ENCODE assay signal across 11 mouse cellular contexts in genomic region chr11:3560202-3560601, GRCm38 (mm10). TPM values are rescaled to one million over a fixed set of nuclear protein-coding genes. Genes with fewer than 3 reads are reported as not detected.
DNase-seq lines count a peak whose midpoint lies in the region; ATAC-seq and TF ChIP-seq lines count a peak whose summit lies in the region.
"Had no signal": no experiment of that assay in that cellular context is flagged by ENCODE, and none has a peak within 500 bp of the region (broad histone marks: within the 10 kb centered on the region; RNA-seq: fewer than 3 reads in every experiment).

No protein-coding gene starts in this region.

- no peak for TF ChIP-seq CTCF in kidney, adult 2 months (conservative IDR thresholded peaks at IDR 0.05; ENCODE audit: insufficient read depth, insufficient read length, low read depth, low read length)
- no peak for TF ChIP-seq CTCF in C2C12 (IDR thresholded peaks at IDR 0.05; ENCODE audit: control insufficient read depth, insufficient read depth, insufficient read length)
- no peak for TF ChIP-seq CTCF in lung, postnatal 0 days (IDR thresholded peaks at IDR 0.05)

- TF ChIP-seq POLR2A in kidney, adult 2 months (IDR thresholded peaks at IDR 0.05; ENCODE audit: low read depth, low read length) = no peak

- 49% methylated on average over 5 of the region's 5 CpGs for whole genome bisulfite sequencing in kidney, adult 2 months
- WGBS in lung, postnatal 0 days = 23% methylated on average over 5 of the region's 5 CpGs
- WGBS in hindbrain, embryonic 10.5 days = 87% methylated on average over 5 of the region's 5 CpGs

- no peaks in the 10 kb centered on the region for H3K27me3 ChIP-seq in kidney, adult 2 months (replicated peaks; ENCODE audit: control insufficient read depth, insufficient read depth, low read length)
- H3K27me3 ChIP-seq in C2C12 (ENCODE audit: control insufficient read depth, insufficient read depth, insufficient read length) = no peaks in the 10 kb centered on the region
- H3K27me3 ChIP-seq in lung, postnatal 0 days (replicated peaks; ENCODE audit: insufficient read depth, low read length) = no peaks in the 10 kb centered on the region
- H3K27me3 ChIP-seq in hindbrain, embryonic 10.5 days (ENCODE audit: insufficient read depth, poor library complexity, severe bottlenecking) = no peaks in the 10 kb centered on the region
- H3K27me3 ChIP-seq: limb, embryonic 15.5 days had no signal

- peak; percentile 54; the same call in 1 of the 2 replicates for TF ChIP-seq EP300 in lung, postnatal 0 days (IDR thresholded peaks at IDR 0.05)

- H3K9ac ChIP-seq in lung, postnatal 0 days (replicated peaks; ENCODE audit: low read depth) = no peak overlapping the region
- H3K9ac ChIP-seq: limb, embryonic 15.5 days had no signal

- peak overlapping the region; percentile 76; the same call in 1 of the 2 replicates for H3K27ac ChIP-seq in kidney, adult 2 months (ENCODE audit: insufficient read depth, low read depth, low read length)
- H3K27ac ChIP-seq in lung, postnatal 0 days (ENCODE audit: low read length) = peak overlapping the region; percentile 20; the same call in 1 of the 2 replicates
- H3K27ac ChIP-seq in hindbrain, embryonic 10.5 days = no peak overlapping the region
- H3K27ac ChIP-seq: hindbrain, postnatal 0 days; limb, embryonic 15.5 days had no signal

- peak; percentile 76 for DNase-seq in kidney, adult 2 months
- no peak for DNase-seq in kidney, postnatal 4 days
- peak; percentile 70 for DNase-seq in NIH3T3 (ENCODE audit: low read depth)
- peak; percentile 89 for DNase-seq in lung, postnatal 0 days (ENCODE audit: low spot score)
- no peak for DNase-seq in hindbrain, embryonic 10.5 days (ENCODE audit: low spot score)
- DNase-seq in spleen, adult 18-20 months = no peak
- DNase-seq: midbrain, embryonic 14.5 days; right cerebral cortex, postnatal 14 days had no signal

- ATAC-seq in lung, postnatal 0 days = peak; percentile 92
- ATAC-seq: hindbrain, postnatal 0 days had no signal

- no peaks in the 10 kb centered on the region for H3K79me3 ChIP-seq in C2C12 (ENCODE audit: low read depth)

- no peaks in the 10 kb centered on the region for H3K79me2 ChIP-seq in C2C12 (ENCODE audit: control insufficient read depth, insufficient read depth)

- no peaks in the 10 kb centered on the region for H3K4me1 ChIP-seq in kidney, adult 2 months (ENCODE audit: control insufficient read depth, insufficient read depth, low read length)
- H3K4me1 ChIP-seq in lung, postnatal 0 days (ENCODE audit: insufficient read depth, low read depth, low read length) = no peaks in the 10 kb centered on the region
- no peaks in the 10 kb centered on the region for H3K4me1 ChIP-seq in hindbrain, embryonic 10.5 days (replicated peaks)

- H3K9me3 ChIP-seq in lung, postnatal 0 days (ENCODE audit: low read length) = no peaks in the 10 kb centered on the region
- H3K9me3 ChIP-seq in hindbrain, embryonic 10.5 days = no peaks in the 10 kb centered on the region
- H3K9me3 ChIP-seq: limb, embryonic 15.5 days had no signal

- no peak overlapping the region for H3K4me2 ChIP-seq in lung, postnatal 0 days (replicated peaks; ENCODE audit: low read depth, low read length)
- H3K4me2 ChIP-seq: limb, embryonic 15.5 days had no signal

- H3ac ChIP-seq in C2C12 (ENCODE audit: control insufficient read depth, insufficient read length, low read depth) = no peak overlapping the region

- no peak overlapping the region for H3K4me3 ChIP-seq in kidney, adult 2 months (ENCODE audit: insufficient read depth, low read depth, low read length)
- no peak overlapping the region for H3K4me3 ChIP-seq in C2C12 (ENCODE audit: insufficient read depth, poor library complexity, severe bottlenecking)
- H3K4me3 ChIP-seq in lung, postnatal 0 days (ENCODE audit: low read depth, low read length) = no peak overlapping the region
- H3K4me3 ChIP-seq in hindbrain, embryonic 10.5 days = no peak overlapping the region
- H3K4me3 ChIP-seq: limb, embryonic 15.5 days had no signal

- H3K36me3 ChIP-seq in kidney, adult 2 months (ENCODE audit: control insufficient read depth, insufficient read depth, low read length) = no peaks in the 10 kb centered on the region
- no peaks in the 10 kb centered on the region for H3K36me3 ChIP-seq in C2C12 (ENCODE audit: control insufficient read depth, insufficient read depth)
- H3K36me3 ChIP-seq in lung, postnatal 0 days (ENCODE audit: insufficient read depth, low read length) = no peaks in the 10 kb centered on the region
- H3K36me3 ChIP-seq in hindbrain, embryonic 10.5 days = no peaks in the 10 kb centered on the region
- H3K36me3 ChIP-seq: limb, embryonic 15.5 days had no signal

TF ChIP-seq in C2C12, 6 proteins besides CTCF, POLR2A, EP300 and RAD21:
- TF ChIP-seq USF1 (IDR thresholded peaks at IDR 0.05; ENCODE audit: low read depth) (no peak), MYOD1 (IDR thresholded peaks at IDR 0.05; ENCODE audit: control insufficient read depth, insufficient read length, low read depth) (no peak), MAX (IDR thresholded peaks at IDR 0.05) (peak; percentile 44)

RNA-seq across cellular contexts. Expression of gene Smtn, which starts 19.8 kb away (rescaled TPM):
- polyA plus RNA-seq in kidney, adult 2 months (2012; rRNA removed) = 52.3 and 57.2 TPM in 2 replicates
- 45.9 TPM for polyA plus RNA-seq in C2C12 (2012; fragmentation: generic; extraction: Trizol)
- 47.6 and 51.1 TPM in 2 replicates for polyA plus RNA-seq in lung, postnatal 0 days (2015; fragmentation: Nextera tagmentation; extraction: Ambion mirVana)
- polyA plus RNA-seq in hindbrain, embryonic 10.5 days (2016; fragmentation: Nextera tagmentation; extraction: Ambion mirVana) = 43.2 and 46.1 TPM in 2 replicates

RNA-seq across cellular contexts. Expression of gene Selenom, which starts 45.7 kb away (rescaled TPM):
- polyA plus RNA-seq in kidney, adult 2 months (2012; rRNA removed) = 136 and 163 TPM in 2 replicates
- 77.0 TPM for polyA plus RNA-seq in C2C12 (2012; fragmentation: generic; extraction: Trizol)
- polyA plus RNA-seq in lung, postnatal 0 days (2015; fragmentation: Nextera tagmentation; extraction: Ambion mirVana) = 60.8 and 62.8 TPM in 2 replicates
- 60.3 and 73.5 TPM in 2 replicates for polyA plus RNA-seq in hindbrain, embryonic 10.5 days (2016; fragmentation: Nextera tagmentation; extraction: Ambion mirVana)

RNA-seq across cellular contexts. Expression of gene Inpp5j, which starts 55.6 kb away (rescaled TPM):
- polyA plus RNA-seq in kidney, adult 2 months (2012; rRNA removed) = 24.0 and 28.0 TPM in 2 replicates
- polyA plus RNA-seq in C2C12 (2012; fragmentation: generic; extraction: Trizol) = 0.09 TPM
- 0.44 and 0.58 TPM in 2 replicates for polyA plus RNA-seq in lung, postnatal 0 days (2015; fragmentation: Nextera tagmentation; extraction: Ambion mirVana)
- polyA plus RNA-seq in hindbrain, embryonic 10.5 days (2016; fragmentation: Nextera tagmentation; extraction: Ambion mirVana) = 0.21 and 0.37 TPM in 2 replicates

Comparison
In these comparisons a context has a peak if more than half of its experiments do, and no peak if none do; other contexts are left out.
1. DNase-seq: peak in kidney, adult 2 months (single experiment), NIH3T3 (single experiment) and lung, postnatal 0 days (single experiment); none in kidney, postnatal 4 days (0 of 2), hindbrain, embryonic 10.5 days (single experiment) and spleen, adult 18-20 months (0 of 2).
2. RNA of gene Inpp5j, which starts 55.6 kb away (polyA plus RNA-seq): 24.0 to 28.0 TPM in kidney, adult 2 months; 0.44 to 0.58 TPM in lung, postnatal 0 days, 0.21 to 0.37 TPM in hindbrain, embryonic 10.5 days and 0.09 TPM in C2C12 (single experiment); every median in the first group is over 10 times any median in the second.